Mouse (Mus musculus): ENCODE data around the gene Isca2. TPM values are rescaled to one million over a fixed set of nuclear protein-coding genes. Genes with fewer than 3 reads are reported as not detected.
A peak's percentile ranks its signal among the peaks of the same experiment; 100 is the strongest.

The Isca2 gene
- total and polyA plus RNA-seq, 2 experiments from 2014 or later, result 68.1 to 114 TPM

DNA sequence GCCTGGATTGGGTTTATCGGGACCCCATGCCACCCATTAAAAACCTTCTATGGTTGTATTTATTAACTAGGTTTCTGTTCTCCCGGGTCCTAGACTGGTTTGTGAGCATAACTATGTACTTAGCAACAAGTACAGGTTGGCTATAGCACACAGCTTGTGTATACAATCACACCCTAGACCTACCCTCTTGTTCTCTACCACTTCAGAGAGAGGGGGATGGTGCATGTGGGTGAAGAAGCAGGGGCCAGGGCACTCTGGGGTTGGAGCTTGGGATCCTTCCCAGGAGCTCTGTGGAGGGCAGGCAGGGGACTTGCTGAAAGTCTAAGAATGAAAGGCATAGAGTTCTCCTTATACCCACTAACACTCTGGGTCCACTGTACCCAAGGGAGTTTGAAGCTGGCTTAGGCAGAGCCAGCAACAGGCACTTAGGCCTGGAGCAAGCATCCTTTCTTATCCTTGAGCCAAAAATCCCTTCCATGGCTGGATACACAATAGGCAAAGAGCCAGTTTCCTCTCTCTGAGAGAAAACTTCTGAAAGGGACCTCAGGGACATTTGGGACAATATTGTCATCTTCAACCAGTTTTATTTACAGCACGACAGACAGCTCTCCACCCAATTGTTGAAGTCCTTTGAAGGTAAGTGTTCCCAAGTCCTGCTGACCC is 41.7 kb downstream of the Isca2 start:
- no peak overlapping the region for H3K4me3 ChIP-seq (ENCODE audit: low read depth, low read length)
- WGBS, result 84% methylated on average over 3 of the region's 3 CpGs
- H3K27me3 ChIP-seq (ENCODE audit: insufficient read depth, low read length), result no peaks in the 10 kb centered on the region
- no peak overlapping the region for H3K27ac ChIP-seq (ENCODE audit: low read depth, low read length)
- H3K4me2 ChIP-seq (ENCODE audit: low read depth), result no peak overlapping the region
- no peak for TF ChIP-seq CTCF (IDR thresholded peaks at IDR 0.05; ENCODE audit: low read depth)
- H3K9ac ChIP-seq, result no peak overlapping the region
- no peaks in the 10 kb centered on the region for H3K4me1 ChIP-seq (ENCODE audit: insufficient read depth)
- no peaks in the 10 kb centered on the region for H3K9me3 ChIP-seq (ENCODE audit: low read length)
- no peaks in the 10 kb centered on the region for H3K36me3 ChIP-seq (ENCODE audit: insufficient read depth)
- ATAC-seq, result no peak
- no peak for DNase-seq

- no peak overlapping the region for H3K4me3 ChIP-seq (ENCODE audit: low read depth, low read length)
- H3K27ac ChIP-seq (ENCODE audit: low read depth, low read length), result no peak overlapping the region
- H3K36me3 ChIP-seq (ENCODE audit: insufficient read depth), result no peaks in the 10 kb centered on the region
- 61% methylated on average over 4 of the region's 4 CpGs for WGBS
- no peak overlapping the region for H3K9ac ChIP-seq
- DNase-seq (no peak), ATAC-seq (no peak)
- H3K27me3 ChIP-seq (ENCODE audit: insufficient read depth, low read length), result no peaks in the 10 kb centered on the region
- TF ChIP-seq CTCF (IDR thresholded peaks at IDR 0.05; ENCODE audit: low read depth), result peak; percentile 24; the same call in 1 of the 2 replicates
- H3K4me1 ChIP-seq (ENCODE audit: insufficient read depth), result no peaks in the 10 kb centered on the region; the same call in 1 of the 2 replicates
- no peaks in the 10 kb centered on the region for H3K9me3 ChIP-seq (ENCODE audit: low read length)
- H3K4me2 ChIP-seq (ENCODE audit: low read depth), result no peak overlapping the region
Measured at GRCm38 (mm10) chr12:84818496-84818895, 45.4 kb downstream of the Isca2 start.

DNA sequence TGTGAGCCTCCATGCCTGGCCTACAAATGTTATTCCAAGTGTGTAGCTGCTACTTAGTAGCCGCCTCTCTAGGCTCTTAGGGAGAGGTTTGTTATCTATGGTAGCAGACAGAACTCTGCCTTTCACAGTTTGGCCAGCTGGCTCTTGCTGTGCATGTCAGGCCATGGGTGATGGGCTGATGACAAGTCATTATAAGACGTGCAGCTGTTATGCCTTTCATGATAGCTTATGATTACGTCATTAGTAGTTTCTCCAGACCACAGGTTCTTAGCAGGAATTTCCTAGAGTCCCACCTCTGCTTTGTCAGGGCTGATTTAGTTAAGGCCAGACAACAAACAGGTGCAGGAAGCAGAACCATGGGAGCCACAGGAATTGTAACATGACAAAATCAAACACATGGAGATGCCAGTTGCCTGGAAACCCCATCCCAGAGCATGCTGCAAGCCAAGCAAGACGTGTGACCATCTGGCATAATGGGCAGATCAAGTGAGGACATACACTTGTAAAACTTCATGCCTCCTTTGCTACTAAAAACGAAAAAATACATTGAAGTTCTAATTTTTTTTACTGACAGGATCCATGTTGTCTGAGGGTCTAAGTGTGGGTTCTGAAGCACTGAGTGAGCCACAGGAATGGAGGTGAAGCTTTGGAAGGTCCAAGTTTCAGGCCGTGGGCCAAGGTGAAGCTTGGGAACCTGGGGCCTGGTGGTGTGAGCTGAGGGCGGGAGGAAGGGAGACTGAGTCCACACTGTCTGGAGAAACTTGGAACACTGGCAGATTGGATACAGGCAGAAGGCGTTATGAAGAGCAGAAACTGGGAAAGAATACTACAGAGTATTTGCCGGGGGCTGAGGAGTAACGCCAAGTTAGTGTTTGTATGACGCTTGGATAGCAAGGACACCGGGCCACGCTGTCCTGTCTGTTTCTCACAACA is 46.5 kb downstream of the Isca2 start:
- no peak overlapping the region for H3K9ac ChIP-seq
- no peak overlapping the region for H3K4me3 ChIP-seq (ENCODE audit: low read depth, low read length)
- 64% methylated on average over 13 of the region's 13 CpGs for WGBS
- DNase-seq, result peak; percentile 81
- H3K36me3 ChIP-seq (ENCODE audit: insufficient read depth), result no peaks in the 10 kb centered on the region
- H3K27ac ChIP-seq (ENCODE audit: low read depth, low read length), result peak overlapping the region; percentile 62
- no peak overlapping the region for H3K4me2 ChIP-seq (ENCODE audit: low read depth)
- no peaks in the 10 kb centered on the region for H3K9me3 ChIP-seq (ENCODE audit: low read length)
- H3K4me1 ChIP-seq (ENCODE audit: insufficient read depth), result no peaks in the 10 kb centered on the region; the same call in 1 of the 2 replicates
- ATAC-seq, result peak; percentile 89
- no peaks in the 10 kb centered on the region for H3K27me3 ChIP-seq (ENCODE audit: insufficient read depth, low read length)
- no peak for TF ChIP-seq CTCF (IDR thresholded peaks at IDR 0.05; ENCODE audit: low read depth)

DNA sequence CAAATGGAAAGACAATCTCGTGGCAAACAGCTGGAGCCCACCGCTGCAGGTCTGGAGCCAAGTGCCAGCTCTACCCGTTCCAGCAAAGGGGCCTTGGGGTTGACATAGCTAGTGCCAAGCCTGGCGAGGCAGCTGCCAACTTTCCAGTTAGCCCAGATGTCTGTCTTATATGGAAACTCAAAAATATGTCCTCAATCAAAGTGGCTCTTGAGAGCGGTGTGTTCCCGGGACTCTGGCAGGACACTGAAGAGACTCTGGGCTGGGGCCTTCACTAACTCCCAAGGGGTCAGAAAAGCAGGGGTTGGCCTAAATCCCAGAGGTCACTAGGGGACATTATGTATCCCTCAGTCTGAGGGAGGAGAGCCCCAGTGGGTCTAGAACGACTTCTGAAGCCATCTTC is 50.5 kb downstream of the Isca2 start:
- Histone ChIP-seq H3K27me3 (ENCODE audit: insufficient read depth, low read length) (no peaks in the 10 kb centered on the region), H3K36me3 (ENCODE audit: insufficient read depth) (no peaks in the 10 kb centered on the region), H3K4me2 (ENCODE audit: low read depth) (no peak overlapping the region), H3K27ac (ENCODE audit: low read depth, low read length) (no peak overlapping the region), H3K9ac (no peak overlapping the region), H3K4me1 (ENCODE audit: insufficient read depth) (no peaks in the 10 kb centered on the region; the same call in 1 of the 2 replicates), H3K4me3 (ENCODE audit: low read depth, low read length) (no peak overlapping the region), H3K9me3 (ENCODE audit: low read length) (no peaks in the 10 kb centered on the region)
- TF ChIP-seq CTCF (IDR thresholded peaks at IDR 0.05; ENCODE audit: low read depth), result no peak
- no peak for DNase-seq
- no peak for ATAC-seq
- WGBS, result 66% methylated on average over 7 of the region's 7 CpGs

GRCm38 (mm10) chr12:84824203-84824602 is 51.2 kb downstream of the Isca2 start:
- Histone ChIP-seq H3K4me3 (ENCODE audit: low read depth, low read length) (no peak overlapping the region), H3K36me3 (ENCODE audit: insufficient read depth) (no peaks in the 10 kb centered on the region), H3K27me3 (ENCODE audit: insufficient read depth, low read length) (no peaks in the 10 kb centered on the region), H3K4me2 (ENCODE audit: low read depth) (no peak overlapping the region), H3K9me3 (ENCODE audit: low read length) (no peaks in the 10 kb centered on the region), H3K27ac (ENCODE audit: low read depth, low read length) (no peak overlapping the region), H3K9ac (no peak overlapping the region), H3K4me1 (ENCODE audit: insufficient read depth) (no peaks in the 10 kb centered on the region; the same call in 1 of the 2 replicates)
- no peak for TF ChIP-seq CTCF (IDR thresholded peaks at IDR 0.05; ENCODE audit: low read depth)
- WGBS, result 46% methylated on average over 5 of the region's 5 CpGs
- ATAC-seq (no peak), DNase-seq (no peak)

Other genes with a start within 250 kb of the Isca2 start
- gene Vsx2, start 203.5 kb upstream of the Isca2 start, total RNA-seq (2014; rRNA removed), result 0.46 and 0.67 TPM in 2 replicates
- gene Vsx2, start 203.5 kb upstream of the Isca2 start, polyA plus RNA-seq (2015; fragmentation: Nextera tagmentation; extraction: Ambion mirVana), result 0.05 and 0.10 TPM in 2 replicates
- gene Abcd4, start 155.8 kb upstream of the Isca2 start, total RNA-seq (2014; rRNA removed), result 6.5 and 8.0 TPM in 2 replicates
- gene Abcd4, start 155.8 kb upstream of the Isca2 start, polyA plus RNA-seq (2015; fragmentation: Nextera tagmentation; extraction: Ambion mirVana), result 3.9 and 6.7 TPM in 2 replicates
- gene Vrtn, start 132.2 kb upstream of the Isca2 start, total RNA-seq (2014; rRNA removed), result not detected in 2 replicates
- gene Vrtn, start 132.2 kb upstream of the Isca2 start, polyA plus RNA-seq (2015; fragmentation: Nextera tagmentation; extraction: Ambion mirVana), result 0.06 TPM in 2 replicates
- 17.6 and 21.1 TPM in 2 replicates for gene Syndig1l, start 74.4 kb upstream of the Isca2 start, total RNA-seq (2014; rRNA removed)
- 11.3 and 12.3 TPM in 2 replicates for gene Syndig1l, start 74.4 kb upstream of the Isca2 start, polyA plus RNA-seq (2015; fragmentation: Nextera tagmentation; extraction: Ambion mirVana)
- gene Npc2, start 99 bp upstream of the Isca2 start, total RNA-seq (2014; rRNA removed), result 42.5 and 49.8 TPM in 2 replicates
- 56.1 and 64.2 TPM in 2 replicates for gene Npc2, start 99 bp upstream of the Isca2 start, polyA plus RNA-seq (2015; fragmentation: Nextera tagmentation; extraction: Ambion mirVana)
- 0.76 and 1.2 TPM in 2 replicates for gene Ltbp2, start 103.3 kb downstream of the Isca2 start, total RNA-seq (2014; rRNA removed)
- 0.10 and 0.51 TPM in 2 replicates for gene Ltbp2, start 103.3 kb downstream of the Isca2 start, polyA plus RNA-seq (2015; fragmentation: Nextera tagmentation; extraction: Ambion mirVana)
- gene Fcf1, start 197.6 kb downstream of the Isca2 start, total RNA-seq (2014; rRNA removed), result 38.6 and 44.5 TPM in 2 replicates
- gene Fcf1, start 197.6 kb downstream of the Isca2 start, polyA plus RNA-seq (2015; fragmentation: Nextera tagmentation; extraction: Ambion mirVana), result 92.9 and 112 TPM in 2 replicates
- gene Arel1, start 197.6 kb downstream of the Isca2 start, total RNA-seq (2014; rRNA removed), result 81.6 and 96.9 TPM in 2 replicates
- 26.5 and 32.8 TPM in 2 replicates for gene Arel1, start 197.6 kb downstream of the Isca2 start, polyA plus RNA-seq (2015; fragmentation: Nextera tagmentation; extraction: Ambion mirVana)
- gene Ylpm1, start 223.1 kb downstream of the Isca2 start, total RNA-seq (2014; rRNA removed), result 51.2 and 59.6 TPM in 2 replicates
- 17.3 and 23.4 TPM in 2 replicates for gene Ylpm1, start 223.1 kb downstream of the Isca2 start, polyA plus RNA-seq (2015; fragmentation: Nextera tagmentation; extraction: Ambion mirVana)